Mouse (Mus musculus): ENCODE results near the gene Atp8b3.

Atp8b3 gene

GRCm38 (mm10) chr10:80569664-80570066, 30.7 kb upstream of the Atp8b3 start:
- CTCF ChIA-PET: interaction anchor here (1.0 to 1.3 kb wide), 2 partner anchors 8 to 49 kb away, joined by 3 to 8 read pairs; partner anchors contain the start of gene Rexo1

GRCm38 (mm10) chr10:80568876-80569275, 30.0 kb upstream of the Atp8b3 start:
- CTCF ChIA-PET: no interaction called here

GRCm38 (mm10) chr10:80566375-80567092, 27.6 kb upstream of the Atp8b3 start:
- CTCF ChIA-PET: interaction anchor here (0.6 to 1.2 kb wide), 8 partner anchors 8 to 307 kb away, joined by 3 to 4 read pairs (median 3); partner anchors contain the start of gene Csnk1g2

- CTCF ChIA-PET: interaction anchor here (0.6 to 1.3 kb wide), 6 partner anchors 9 to 100 kb away, joined by 3 to 5 read pairs (median 3); no protein-coding TSS in a partner anchor
Observed at GRCm38 (mm10) chr10:80561116-80561944, 22.4 kb upstream of the Atp8b3 start, which contains the start of gene Rexo1. Gene Rexo1, minus strand, starts transcription at chr10:80561560.

GRCm38 (mm10) chr10:80560621-80561020, 21.7 kb upstream of the Atp8b3 start:
- CTCF ChIA-PET: interaction anchor here (0.6 kb wide), 1 partner anchor 100 kb away, joined by 3 read pairs; no protein-coding TSS in a partner anchor

GRCm38 (mm10) chr10:80559431-80559830, 20.5 kb upstream of the Atp8b3 start:
- CTCF ChIA-PET: no interaction called here

GRCm38 (mm10) chr10:80557346-80557965, 18.5 kb upstream of the Atp8b3 start:
- CTCF ChIA-PET: no interaction called here

- CTCF ChIA-PET: no interaction called here
Observed at GRCm38 (mm10) chr10:80553997-80554396, 15.1 kb upstream of the Atp8b3 start.

- CTCF ChIA-PET: no interaction called here
Observed at GRCm38 (mm10) chr10:80553575-80553974, 14.7 kb upstream of the Atp8b3 start.

- CTCF ChIA-PET: no interaction called here
Observed at GRCm38 (mm10) chr10:80552364-80552763, 13.4 kb upstream of the Atp8b3 start.

- CTCF ChIA-PET: no interaction called here
Observed at GRCm38 (mm10) chr10:80549279-80549678, 10.4 kb upstream of the Atp8b3 start.

GRCm38 (mm10) chr10:80548428-80549006, 9.6 kb upstream of the Atp8b3 start:
- CTCF ChIA-PET: interaction anchor here (0.6 kb wide), 1 partner anchor 38 kb away, joined by 5 read pairs; no protein-coding TSS in a partner anchor

GRCm38 (mm10) chr10:80547539-80547938, 8.6 kb upstream of the Atp8b3 start:
- CTCF ChIA-PET: no interaction called here

GRCm38 (mm10) chr10:80546945-80547344, 8.0 kb upstream of the Atp8b3 start:
- CTCF ChIA-PET: no interaction called here

GRCm38 (mm10) chr10:80545590-80545989, 6.7 kb upstream of the Atp8b3 start:
- CTCF ChIA-PET: no interaction called here

- CTCF ChIA-PET: no interaction called here
Observed at GRCm38 (mm10) chr10:80543873-80544272, 4.9 kb upstream of the Atp8b3 start.

- CTCF ChIA-PET: interaction anchor here (0.6 kb wide), 1 partner anchor 993 kb away, joined by 6 read pairs; no protein-coding TSS in a partner anchor
Observed at GRCm38 (mm10) chr10:80539493-80539892, 569 bp upstream of the Atp8b3 start.

GRCm38 (mm10) chr10:80538180-80538579, 744 bp downstream of the Atp8b3 start:
- CTCF ChIA-PET: interaction anchor here (0.6 to 0.7 kb wide), 2 partner anchors 20 to 383 kb away, joined by 3 to 15 read pairs; no protein-coding TSS in a partner anchor

GRCm38 (mm10) chr10:80535711-80536110, 3.2 kb downstream of the Atp8b3 start:
- CTCF ChIA-PET: no interaction called here

- CTCF ChIA-PET: no interaction called here
Observed at GRCm38 (mm10) chr10:80535071-80535470, 3.9 kb downstream of the Atp8b3 start.

GRCm38 (mm10) chr10:80533704-80534103, 5.2 kb downstream of the Atp8b3 start:
- CTCF ChIA-PET: no interaction called here
